Mouse (Mus musculus): ENCODE results near the gene Hecw2. TPM values are rescaled to one million over a fixed set of nuclear protein-coding genes. Genes with fewer than 3 reads are reported as not detected.

Gene Hecw2
- polyA plus RNA-seq, 1 experiment: 9.0 TPM

GRCm38 (mm10) chr1:53855732-53856131, 339.2 kb downstream of the Hecw2 start:
- Histone ChIP-seq H3K27ac (ENCODE audit: insufficient read depth, low read length) (no peak overlapping the region), H3K4me1 (ENCODE audit: control insufficient read depth, insufficient read depth, low read length) (no peaks in the 10 kb centered on the region), H3K4me3 (replicated peaks; ENCODE audit: insufficient read depth, low read depth, low read length) (no peak overlapping the region), H3K27me3 (ENCODE audit: control insufficient read depth, insufficient read depth, low read length) (no peaks in the 10 kb centered on the region)
- WGBS: 95% methylated on average over 7 of the region's 7 CpGs
- TF ChIP-seq POLR2A (IDR thresholded peaks at IDR 0.05; ENCODE audit: borderline replicate concordance, insufficient read depth, low read length) (no peak), CTCF (IDR thresholded peaks at IDR 0.05; ENCODE audit: borderline replicate concordance, insufficient read depth, low read depth, low read length) (no peak)
- no peak for DNase-seq

- Histone ChIP-seq H3K27me3 (ENCODE audit: control insufficient read depth, insufficient read depth, low read length) (no peaks in the 10 kb centered on the region), H3K4me3 (replicated peaks; ENCODE audit: insufficient read depth, low read depth, low read length) (no peak overlapping the region), H3K27ac (ENCODE audit: insufficient read depth, low read length) (no peak overlapping the region), H3K4me1 (ENCODE audit: control insufficient read depth, insufficient read depth, low read length) (no peaks in the 10 kb centered on the region)
- DNase-seq: no peak
- 87% methylated on average over 3 of the region's 3 CpGs for WGBS
- TF ChIP-seq POLR2A (IDR thresholded peaks at IDR 0.05; ENCODE audit: borderline replicate concordance, insufficient read depth, low read length): no peak
Observed at GRCm38 (mm10) chr1:53852086-53852610, 342.8 kb downstream of the Hecw2 start.

DNA sequence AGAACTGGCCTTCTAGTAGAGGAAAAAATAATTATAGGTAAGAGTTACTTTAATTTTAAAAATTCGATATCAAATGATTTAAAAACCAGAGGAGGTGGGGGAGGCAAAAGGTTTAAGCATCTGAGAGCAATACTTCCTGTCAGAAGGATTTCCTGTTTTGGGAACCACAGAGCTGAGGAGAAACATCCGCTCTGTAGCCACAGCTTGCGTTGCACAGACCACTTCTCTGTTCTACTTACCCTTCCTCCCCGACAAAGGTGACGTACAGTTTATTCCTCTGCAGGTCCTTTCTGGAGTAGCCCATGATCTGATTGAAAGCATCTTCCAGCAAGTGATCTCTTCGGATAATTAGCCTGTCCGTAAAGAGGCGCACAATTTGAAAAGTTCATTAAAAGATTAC, 343.6 kb downstream of the Hecw2 start:
- Histone ChIP-seq H3K27ac (ENCODE audit: insufficient read depth, low read length) (no peak overlapping the region), H3K4me1 (ENCODE audit: control insufficient read depth, insufficient read depth, low read length) (no peaks in the 10 kb centered on the region), H3K27me3 (ENCODE audit: control insufficient read depth, insufficient read depth, low read length) (no peaks in the 10 kb centered on the region), H3K4me3 (replicated peaks; ENCODE audit: insufficient read depth, low read depth, low read length) (no peak overlapping the region)
- no peak for DNase-seq
- no peak for TF ChIP-seq POLR2A (IDR thresholded peaks at IDR 0.05; ENCODE audit: borderline replicate concordance, insufficient read depth, low read length)
- no peak for TF ChIP-seq CTCF (IDR thresholded peaks at IDR 0.05; ENCODE audit: borderline replicate concordance, insufficient read depth, low read depth, low read length)
- WGBS: 94% methylated on average over 8 of the region's 8 CpGs

DNA sequence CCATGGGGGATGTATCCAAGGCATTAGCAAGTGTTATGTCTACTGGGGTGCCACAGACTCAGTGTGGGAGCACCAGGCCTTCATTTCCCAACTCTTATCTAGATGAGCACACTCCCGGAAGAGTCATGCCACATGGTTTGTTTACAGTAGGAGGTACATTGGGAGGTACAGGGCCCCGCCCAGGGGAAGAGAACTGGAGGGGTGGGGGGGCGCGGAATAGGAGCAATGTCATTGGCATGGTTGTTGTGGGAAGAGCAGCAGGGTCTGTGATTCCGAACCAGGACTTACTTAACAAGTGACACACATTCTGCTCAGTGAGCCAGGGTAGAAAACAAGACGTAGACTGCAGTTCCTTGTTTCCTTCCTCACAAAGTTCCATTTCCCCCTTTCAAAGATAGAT, 344.1 kb downstream of the Hecw2 start:
- no peak for DNase-seq
- no peak overlapping the region for H3K27ac ChIP-seq (ENCODE audit: insufficient read depth, low read length)
- no peak for TF ChIP-seq CTCF (IDR thresholded peaks at IDR 0.05; ENCODE audit: borderline replicate concordance, insufficient read depth, low read depth, low read length)
- no peak for TF ChIP-seq POLR2A (IDR thresholded peaks at IDR 0.05; ENCODE audit: borderline replicate concordance, insufficient read depth, low read length)

DNA sequence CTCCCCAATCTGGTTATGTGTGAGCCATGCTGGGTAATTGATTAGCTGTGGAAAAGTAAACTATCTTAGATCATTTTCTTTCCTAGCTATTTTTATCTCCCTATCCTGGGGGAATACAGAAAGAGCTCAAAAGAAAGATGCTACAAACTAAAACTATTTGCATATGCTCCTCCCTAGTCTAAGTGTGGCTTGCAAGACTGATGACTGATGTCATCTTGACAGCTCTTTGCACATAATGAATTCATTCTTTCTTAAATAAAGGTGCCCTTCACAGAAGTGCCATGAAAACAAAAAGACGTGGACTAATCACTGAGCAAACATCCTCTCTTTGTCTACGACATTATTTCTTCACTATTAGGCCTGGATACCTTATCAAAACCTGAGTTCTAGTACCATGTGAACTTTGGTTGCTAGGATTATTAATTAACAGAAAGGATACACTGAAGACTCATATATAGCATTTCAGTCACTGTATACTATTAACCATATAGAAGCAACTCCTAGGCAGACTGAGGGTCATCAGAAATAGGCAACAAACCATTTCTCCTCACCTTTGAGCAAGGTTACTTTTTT, 348.2 kb downstream of the Hecw2 start:
- TF ChIP-seq POLR2A (IDR thresholded peaks at IDR 0.05; ENCODE audit: borderline replicate concordance, insufficient read depth, low read length) (no peak), CTCF (IDR thresholded peaks at IDR 0.05; ENCODE audit: borderline replicate concordance, insufficient read depth, low read depth, low read length) (no peak)
- no peak for DNase-seq
- no peaks in the 10 kb centered on the region for H3K4me1 ChIP-seq (ENCODE audit: control insufficient read depth, insufficient read depth, low read length)
- no peaks in the 10 kb centered on the region for H3K27me3 ChIP-seq (ENCODE audit: control insufficient read depth, insufficient read depth, low read length)
- 86% methylated on average over 2 of the region's 2 CpGs for WGBS
- no peak overlapping the region for H3K27ac ChIP-seq (ENCODE audit: insufficient read depth, low read length)
- no peak overlapping the region for H3K4me3 ChIP-seq (replicated peaks; ENCODE audit: insufficient read depth, low read depth, low read length)

More for the DNA sequence above, 344.1 kb downstream of the Hecw2 start:
- Histone ChIP-seq H3K27me3 (ENCODE audit: control insufficient read depth, insufficient read depth, low read length) (no peaks in the 10 kb centered on the region), H3K4me3 (replicated peaks; ENCODE audit: insufficient read depth, low read depth, low read length) (no peak overlapping the region), H3K4me1 (ENCODE audit: control insufficient read depth, insufficient read depth, low read length) (no peaks in the 10 kb centered on the region)
- WGBS: 91% methylated on average over 6 of the region's 6 CpGs

DNA sequence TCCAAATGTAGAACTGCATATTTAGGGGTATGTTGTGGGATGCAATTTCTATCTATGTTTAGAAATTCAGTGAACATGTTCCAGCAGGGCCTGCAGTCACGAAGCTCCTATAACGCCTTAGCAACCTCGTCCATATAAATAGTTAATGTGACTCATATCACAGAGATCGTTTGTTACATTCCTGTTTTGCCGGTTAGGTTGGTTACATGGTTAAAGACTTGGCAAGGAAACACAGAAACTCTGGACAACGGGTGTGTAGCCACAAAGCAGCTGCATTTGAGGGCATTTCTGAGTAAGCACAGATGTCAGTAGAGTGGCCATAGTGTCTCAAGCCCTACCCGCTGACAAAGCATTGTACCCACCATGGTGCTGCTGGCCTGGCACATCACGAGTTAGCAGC, 349.1 kb downstream of the Hecw2 start:
- Histone ChIP-seq H3K4me3 (replicated peaks; ENCODE audit: insufficient read depth, low read depth, low read length) (no peak overlapping the region), H3K27me3 (ENCODE audit: control insufficient read depth, insufficient read depth, low read length) (no peaks in the 10 kb centered on the region), H3K27ac (ENCODE audit: insufficient read depth, low read length) (no peak overlapping the region), H3K4me1 (ENCODE audit: control insufficient read depth, insufficient read depth, low read length) (no peaks in the 10 kb centered on the region)
- 60% methylated on average over 8 of the region's 8 CpGs for WGBS
- DNase-seq: no peak
- TF ChIP-seq CTCF (IDR thresholded peaks at IDR 0.05; ENCODE audit: borderline replicate concordance, insufficient read depth, low read depth, low read length) (no peak), POLR2A (IDR thresholded peaks at IDR 0.05; ENCODE audit: borderline replicate concordance, insufficient read depth, low read length) (no peak)

DNA sequence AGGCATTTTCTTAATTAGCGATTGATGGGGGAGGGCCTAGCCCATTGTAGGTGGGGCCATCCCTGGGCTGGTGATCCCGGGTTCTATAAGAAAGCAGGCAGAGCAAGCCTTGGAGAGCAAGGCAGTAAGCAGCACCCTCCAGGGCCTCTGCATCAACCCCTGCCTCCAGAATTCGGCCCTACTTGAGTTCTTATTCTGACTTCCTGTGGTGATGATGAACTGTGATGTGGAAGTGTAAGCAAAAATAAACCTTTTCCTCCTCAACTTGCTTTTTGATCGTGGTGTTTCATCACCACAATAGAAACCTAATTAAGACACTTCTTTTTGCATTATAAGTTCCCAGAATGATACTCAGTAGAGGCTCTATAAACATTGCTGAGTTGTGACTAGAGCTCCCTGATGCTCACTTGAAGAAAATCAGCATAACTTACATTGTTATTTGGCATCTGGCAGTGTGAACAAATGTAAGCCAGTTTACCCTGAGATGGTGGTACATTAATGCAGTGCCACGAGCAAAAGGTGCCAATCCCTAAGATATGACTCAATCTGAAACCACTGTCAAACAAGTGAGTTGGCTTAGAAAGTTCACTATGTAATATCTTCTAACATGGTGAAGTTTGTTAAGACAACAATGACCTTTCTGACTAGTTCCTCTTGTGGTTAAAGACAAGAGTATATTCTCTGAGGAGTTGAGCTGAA, 349.9 kb downstream of the Hecw2 start:
- no peak for DNase-seq
- TF ChIP-seq POLR2A (IDR thresholded peaks at IDR 0.05; ENCODE audit: borderline replicate concordance, insufficient read depth, low read length) (no peak), CTCF (IDR thresholded peaks at IDR 0.05; ENCODE audit: borderline replicate concordance, insufficient read depth, low read depth, low read length) (no peak)
- WGBS: 77% methylated on average over 5 of the region's 5 CpGs
- H3K27ac ChIP-seq (ENCODE audit: insufficient read depth, low read length): no peak overlapping the region
- no peaks in the 10 kb centered on the region for H3K27me3 ChIP-seq (ENCODE audit: control insufficient read depth, insufficient read depth, low read length)
- no peak overlapping the region for H3K4me3 ChIP-seq (replicated peaks; ENCODE audit: insufficient read depth, low read depth, low read length)
- H3K4me1 ChIP-seq (ENCODE audit: control insufficient read depth, insufficient read depth, low read length): no peaks in the 10 kb centered on the region
